In the genomic region with DNA sequence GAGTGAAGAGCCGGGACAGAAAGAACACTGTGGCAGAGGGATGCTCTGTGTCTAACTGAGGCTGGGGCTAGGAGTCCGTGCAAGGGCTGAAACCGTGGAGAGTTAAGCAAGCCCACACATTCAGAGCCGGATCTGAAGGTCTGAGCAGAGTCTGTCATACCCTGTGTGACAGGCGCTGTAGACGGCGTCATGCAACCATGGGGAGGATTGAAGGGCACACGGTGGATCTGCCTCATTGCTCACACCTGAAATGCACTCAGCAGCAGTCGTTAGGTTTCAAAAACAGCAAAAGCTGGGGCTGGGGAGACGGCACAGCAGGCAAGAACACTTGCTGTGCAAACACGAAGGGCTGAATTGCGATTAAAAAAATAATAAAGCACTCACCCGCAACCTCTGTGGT, we compare ENCODE assay signal across 12 mouse cellular contexts.
DNase-seq lines count a peak whose midpoint lies in the region; ATAC-seq and TF ChIP-seq lines count a peak whose summit lies in the region.
"Had no signal": no experiment of that assay in that cellular context is flagged by ENCODE, and none has a peak within 500 bp of the region (broad histone marks: within the 10 kb centered on the region; RNA-seq: fewer than 3 reads in every experiment).

No protein-coding gene starts in this region.

- no peaks in the 10 kb centered on the region for H3K36me3 ChIP-seq in heart, embryonic 13.5 days
- no peaks in the 10 kb centered on the region for H3K36me3 ChIP-seq in forebrain, embryonic 11.5 days (ENCODE audit: control insufficient read depth, insufficient read depth, low read length)
- no peaks in the 10 kb centered on the region for H3K36me3 ChIP-seq in limb, embryonic 10.5 days
- H3K36me3 ChIP-seq in midbrain, postnatal 0 days (ENCODE audit: insufficient read depth, low read length), result no peaks in the 10 kb centered on the region

- no peak for TF ChIP-seq CTCF in midbrain, postnatal 0 days (IDR thresholded peaks at IDR 0.05)

- H3K9me3 ChIP-seq in heart, embryonic 13.5 days, result no peaks in the 10 kb centered on the region
- H3K9me3 ChIP-seq in forebrain, embryonic 11.5 days (ENCODE audit: control insufficient read depth, low read length), result no peaks in the 10 kb centered on the region
- no peaks in the 10 kb centered on the region for H3K9me3 ChIP-seq in limb, embryonic 10.5 days (replicated peaks)
- H3K9me3 ChIP-seq in midbrain, postnatal 0 days (ENCODE audit: low read length), result no peaks in the 10 kb centered on the region

- no peak overlapping the region for H3K27ac ChIP-seq in heart, embryonic 13.5 days (replicated peaks)
- 0 out of 2 replicates have a peak overlapping the region, but pooled peaks have one; percentile 37 for H3K27ac ChIP-seq in forebrain, embryonic 11.5 days (ENCODE audit: low read depth, low read length)
- H3K27ac ChIP-seq in limb, embryonic 10.5 days, result peak overlapping the region; percentile 37
- H3K27ac ChIP-seq in midbrain, postnatal 0 days (ENCODE audit: low read depth, low read length), result peak overlapping the region; percentile 26

- DNase-seq in heart, postnatal 4 days, result no peak
- DNase-seq in forebrain, embryonic 11.5 days (ENCODE audit: low spot score), result no peak
- no peak for DNase-seq in limb, embryonic 10.5 days (ENCODE audit: low spot score)
- DNase-seq in midbrain, postnatal 0 days (ENCODE audit: low spot score), result no peak
- no peak for DNase-seq in testis, postnatal 14 days (ENCODE audit: low spot score)
- no peak for DNase-seq in thymus, postnatal 10 days (ENCODE audit: low spot score in 2 of 2)
- DNase-seq: adrenal gland, postnatal 25 days; cerebellum, adult 8-10 months; lung, postnatal 14 days; thymus, postnatal 25 days had no signal

- peaks cover 57% of the 10 kb centered on the region for H3K4me1 ChIP-seq in heart, embryonic 13.5 days
- peaks cover 54% of the 10 kb centered on the region for H3K4me1 ChIP-seq in forebrain, embryonic 11.5 days (replicated peaks; ENCODE audit: control insufficient read depth, insufficient read depth, low read length)
- peaks cover 98% of the 10 kb centered on the region for H3K4me1 ChIP-seq in limb, embryonic 10.5 days
- peaks cover 16% of the 10 kb centered on the region for H3K4me1 ChIP-seq in midbrain, postnatal 0 days (ENCODE audit: insufficient read depth, low read length)

- ATAC-seq in heart, embryonic 13.5 days (ENCODE audit: extremely low read depth, insufficient number of reproducible peaks, low FRiP score, low TSS enrichment), result no peak
- ATAC-seq in forebrain, embryonic 11.5 days (replicated peaks; ENCODE audit: low FRiP score), result no peak
- no peak for ATAC-seq in midbrain, postnatal 0 days (ENCODE audit: low FRiP score)
- no peak for ATAC-seq in erythroid progenitor cell, adult 5-6 weeks (replicated peaks; ENCODE audit: low FRiP score, poor library complexity, severe bottlenecking)

- peaks cover 5% of the 10 kb centered on the region; the same call in 1 of the 2 replicates for H3K27me3 ChIP-seq in heart, embryonic 13.5 days (replicated peaks)
- no peaks in the 10 kb centered on the region for H3K27me3 ChIP-seq in forebrain, embryonic 11.5 days (ENCODE audit: control insufficient read depth, insufficient read depth, low read length)
- 0 out of 2 replicates have a peak, but pooled peaks cover 9% of the 10 kb centered on the region for H3K27me3 ChIP-seq in limb, embryonic 10.5 days (ENCODE audit: low read depth, poor library complexity, severe bottlenecking)
- no peaks in the 10 kb centered on the region for H3K27me3 ChIP-seq in midbrain, postnatal 0 days (ENCODE audit: insufficient read depth, low read length)

- WGBS in heart, embryonic 13.5 days, result 39% methylated on average over 13 of the region's 13 CpGs
- WGBS in forebrain, embryonic 11.5 days, result 28% methylated on average over 13 of the region's 13 CpGs
- WGBS in limb, embryonic 10.5 days, result 54% methylated on average over 13 of the region's 13 CpGs
- WGBS in midbrain, postnatal 0 days, result 21% methylated on average over 13 of the region's 13 CpGs

- H3K4me2 ChIP-seq in heart, embryonic 13.5 days, result no peak overlapping the region
- H3K4me2 ChIP-seq in forebrain, embryonic 11.5 days (ENCODE audit: low read depth, low read length, severe bottlenecking), result no peak overlapping the region
- H3K4me2 ChIP-seq in midbrain, postnatal 0 days (ENCODE audit: low read depth, low read length, poor library complexity, severe bottlenecking), result no peak overlapping the region

- no peak overlapping the region for H3K4me3 ChIP-seq in heart, embryonic 13.5 days
- H3K4me3 ChIP-seq in forebrain, embryonic 11.5 days (ENCODE audit: low read depth, low read length), result no peak overlapping the region
- H3K4me3 ChIP-seq in limb, embryonic 10.5 days, result no peak overlapping the region
- H3K4me3 ChIP-seq in midbrain, postnatal 0 days (ENCODE audit: low read depth, low read length), result no peak overlapping the region

- H3K9ac ChIP-seq in heart, embryonic 13.5 days, result peak overlapping the region; percentile 39; the same call in 1 of the 2 replicates
- H3K9ac ChIP-seq in forebrain, embryonic 11.5 days (ENCODE audit: low read length), result no peak overlapping the region
- no peak overlapping the region for H3K9ac ChIP-seq in midbrain, postnatal 0 days (replicated peaks; ENCODE audit: low read length, poor library complexity, severe bottlenecking)
